Mouse (Mus musculus) layer of hippocampus, postnatal 25 days (tissue): ENCODE results near the gene Csf3. TPM values are rescaled to one million over a fixed set of nuclear protein-coding genes. Genes with fewer than 3 reads are reported as not detected.
A peak's percentile ranks its signal among the peaks of the same experiment; 100 is the strongest.
"Not testable (repeated sequence)": the region's sequence is repeated elsewhere in the genome, so short reads cannot be mapped to it uniquely, and the experiment has no call there.

Experiments
- DNase-seq, 2 experiments: peaks; one replicate each; pipeline ENCODE4 v3.0.0; 2022; ENCODE audit warnings: mixed read lengths in 2 of 2, low spot score in 1 of 2; ENCODE audit errors: extremely low spot score in 1 of 2
- total RNA-seq, 2 experiments: library from RNA; stranded (reverse); gene quantifications; 2 replicates each; pipeline ENCODE4 v1.2.3; 2021

Gene Csf3
- total RNA-seq, 2 experiments from 2014 or later = not detected

- no peak for DNase-seq
Measured at GRCm38 (mm10) chr11:98695408-98695807, 5.7 kb upstream of the Csf3 start.

DNA sequence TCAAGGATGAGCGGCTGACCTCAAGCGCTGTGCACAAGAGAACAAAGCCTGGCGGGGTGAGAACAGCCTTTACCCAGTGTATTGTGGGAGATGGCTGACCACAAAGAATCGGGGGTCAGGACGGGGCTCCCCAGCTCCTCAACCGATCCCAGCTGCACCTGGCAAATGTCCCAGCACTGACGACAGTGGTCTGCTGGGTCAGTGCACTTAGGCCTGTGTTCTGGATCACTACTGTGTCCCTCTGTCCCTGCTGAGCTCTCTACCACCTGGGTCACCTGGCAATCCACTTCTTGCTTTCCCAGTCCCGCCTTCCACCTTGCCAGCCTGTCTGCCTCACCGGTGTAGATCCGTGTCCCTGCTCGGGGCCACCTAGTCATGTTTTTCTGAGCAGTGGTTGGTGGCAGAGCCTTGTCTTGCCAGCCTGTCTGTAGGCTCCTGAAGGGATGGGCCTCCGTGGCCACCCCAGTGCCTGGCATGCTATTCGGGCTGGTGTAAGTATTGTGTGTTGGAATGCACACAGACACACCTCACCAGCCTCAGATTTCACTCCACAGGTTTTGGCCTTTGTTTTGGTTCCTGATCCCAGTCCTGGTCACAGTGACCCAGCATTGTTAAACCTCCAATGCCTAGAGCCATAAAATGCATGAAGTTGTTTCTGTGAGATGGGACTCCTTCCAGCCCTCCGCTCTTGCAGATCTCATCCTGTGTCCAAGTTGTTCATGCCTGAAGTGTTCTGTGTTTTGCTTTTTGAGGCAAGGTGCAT lies 4.4 kb upstream of the Csf3 start:
- DNase-seq = no peak

GRCm38 (mm10) chr11:98697225-98697624 lies 3.8 kb upstream of the Csf3 start:
- no peak for DNase-seq

DNA sequence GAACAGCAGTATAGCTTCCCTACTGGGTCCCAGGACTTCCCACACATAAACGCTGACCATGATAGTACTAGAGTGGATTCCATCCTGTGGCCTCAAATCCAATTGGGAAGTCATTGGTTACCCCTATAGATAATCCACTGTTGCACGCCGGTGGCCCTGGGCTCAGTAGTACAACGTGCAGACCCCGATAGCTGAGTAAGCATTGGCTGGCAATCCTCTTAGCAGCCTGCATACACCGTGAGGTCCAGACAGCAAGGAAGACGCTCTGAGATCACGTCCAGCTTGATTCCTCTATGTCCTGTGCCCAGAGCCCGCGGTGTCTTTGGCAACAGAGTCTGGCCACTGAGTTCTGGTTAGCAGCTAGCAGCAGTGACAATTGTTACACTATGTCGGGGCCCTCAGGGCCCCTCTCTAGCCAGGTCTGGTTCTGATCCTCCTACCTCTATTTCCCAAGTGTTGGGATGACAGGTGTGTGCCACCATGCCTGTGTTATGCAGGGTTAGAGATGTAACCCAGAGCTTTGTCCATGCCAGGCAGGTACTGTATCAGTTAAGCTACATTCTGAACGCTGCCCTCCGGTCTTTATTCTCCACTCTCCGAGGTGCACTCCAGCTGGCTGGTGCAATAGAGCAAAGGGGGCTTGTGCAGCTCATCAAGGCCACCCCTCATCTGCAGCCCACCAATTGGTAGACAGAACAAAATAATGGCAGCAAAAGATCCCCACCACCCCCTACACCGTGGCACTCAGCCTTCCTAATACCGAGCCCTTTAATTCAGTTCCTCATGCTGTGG lies 2.0 kb upstream of the Csf3 start:
- no peak for DNase-seq

DNA sequence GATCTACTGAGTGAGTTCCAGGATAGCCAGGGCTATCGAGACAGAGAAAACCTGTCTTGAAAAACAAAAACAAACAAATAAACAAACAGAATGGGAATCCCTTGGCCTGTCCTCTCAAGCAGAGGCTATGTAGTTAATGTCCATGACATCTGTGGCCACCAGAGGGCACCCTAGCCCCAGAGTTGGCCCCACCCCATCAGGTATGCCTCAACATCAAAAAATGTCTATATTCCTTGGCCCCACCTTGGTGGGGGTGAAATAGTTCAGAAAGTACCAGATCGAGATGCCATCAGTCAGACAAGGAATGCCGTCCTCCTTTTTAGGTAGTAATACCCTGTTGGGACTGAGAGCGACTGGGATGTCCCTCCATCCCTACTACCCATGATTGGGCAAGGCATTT lies 1.2 kb upstream of the Csf3 start:
- peak; percentile 74 to 88 for DNase-seq

DNA sequence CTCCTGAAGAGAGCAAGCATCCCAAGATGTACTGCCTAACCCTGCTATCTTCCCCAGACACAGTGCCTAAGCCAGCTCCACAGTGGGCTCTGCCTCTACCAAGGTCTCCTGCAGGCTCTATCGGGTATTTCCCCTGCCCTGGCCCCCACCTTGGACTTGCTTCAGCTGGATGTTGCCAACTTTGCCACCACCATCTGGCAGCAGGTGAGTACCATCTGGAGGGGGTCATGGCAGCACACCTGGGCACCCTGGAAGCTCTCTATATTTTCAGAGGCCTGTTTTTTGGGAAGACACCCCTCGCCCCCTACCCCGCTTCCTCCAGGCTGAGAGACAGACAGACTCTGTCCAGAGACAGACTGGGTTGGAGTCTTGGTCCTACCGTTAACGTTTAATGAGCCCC lies 1.3 kb downstream of the Csf3 start:
- DNase-seq = no peak

- no peak for DNase-seq
Measured at GRCm38 (mm10) chr11:98705021-98705420, 4.0 kb downstream of the Csf3 start.

DNA sequence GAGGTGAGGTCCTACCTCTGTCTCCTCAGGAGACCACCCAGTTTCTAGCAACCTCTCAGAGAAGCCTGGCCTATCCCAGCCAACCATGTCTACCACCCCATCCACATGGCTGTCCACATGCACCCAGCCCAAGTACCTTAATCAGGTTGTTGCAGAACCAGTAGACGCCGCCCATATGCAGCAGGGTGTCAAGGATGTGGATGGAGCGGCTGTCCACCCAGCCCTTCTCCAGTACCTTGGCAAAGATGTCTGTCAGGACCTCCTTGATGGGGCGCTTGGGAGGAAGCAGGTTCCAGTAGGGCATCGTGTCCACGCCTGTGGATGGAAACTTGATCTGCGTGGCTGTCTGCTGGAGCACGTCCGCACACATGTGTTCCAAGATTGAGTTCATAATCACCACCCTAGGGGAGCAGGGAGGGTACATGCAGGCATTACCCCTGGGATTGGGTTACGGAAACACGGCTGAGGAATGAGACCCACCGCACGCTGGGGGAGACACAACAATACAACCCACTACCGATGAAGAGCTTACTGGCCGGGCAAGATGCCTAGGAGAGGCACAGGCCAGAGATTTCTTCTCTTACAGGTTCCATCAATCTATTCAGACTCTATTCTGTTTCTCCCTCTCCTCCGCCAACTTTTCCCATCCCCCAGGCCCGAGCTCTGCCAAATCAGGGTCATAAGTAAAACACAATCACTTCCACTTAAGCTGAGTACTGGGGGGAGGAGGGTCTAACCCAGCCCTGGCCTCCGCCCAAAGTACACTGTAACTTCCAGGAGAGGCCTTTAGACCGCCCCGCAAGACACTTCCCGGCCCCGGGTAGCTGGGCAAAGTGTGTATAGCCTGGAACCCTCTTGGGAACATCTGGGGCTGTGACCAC lies 6.6 kb downstream of the Csf3 start:
- no peak for DNase-seq

GRCm38 (mm10) chr11:98708282-98708956 lies 7.4 kb downstream of the Csf3 start:
- DNase-seq = no peak

DNA sequence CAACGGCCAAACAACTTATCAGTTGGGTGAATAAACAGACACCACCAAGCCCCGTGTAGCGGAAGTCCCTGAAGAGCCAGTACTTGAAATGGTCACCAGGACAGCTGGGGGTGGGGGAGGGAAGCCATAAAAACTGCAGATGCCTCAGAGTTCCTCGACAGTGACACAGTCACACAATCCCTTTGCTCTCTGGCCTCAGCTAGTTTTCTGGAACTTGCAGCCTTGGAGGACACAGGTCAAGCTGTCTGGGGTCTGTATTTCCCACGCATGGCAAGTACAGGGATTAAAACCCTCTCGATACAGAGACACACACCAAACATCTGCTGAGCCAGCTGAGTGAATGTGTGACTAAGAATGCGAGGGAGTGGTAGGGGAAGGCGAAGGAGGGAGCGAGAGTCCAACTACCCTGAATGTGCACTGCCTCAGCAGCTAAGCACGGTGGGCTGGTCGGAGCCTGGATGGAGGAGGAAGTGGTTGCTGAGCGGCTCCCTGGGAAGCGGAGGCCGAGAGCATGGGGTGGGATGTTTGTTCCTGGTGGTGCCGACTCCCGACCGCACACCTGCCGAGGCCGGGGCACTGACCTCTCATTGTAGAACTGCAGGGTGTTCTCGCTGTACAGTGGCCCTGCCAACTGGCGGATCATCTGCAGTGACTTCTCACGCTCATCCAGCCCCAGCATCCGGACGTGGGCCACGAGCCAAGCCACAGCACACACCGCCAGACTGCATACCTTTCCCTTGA lies 8.1 kb downstream of the Csf3 start:
- DNase-seq = no peak

DNA sequence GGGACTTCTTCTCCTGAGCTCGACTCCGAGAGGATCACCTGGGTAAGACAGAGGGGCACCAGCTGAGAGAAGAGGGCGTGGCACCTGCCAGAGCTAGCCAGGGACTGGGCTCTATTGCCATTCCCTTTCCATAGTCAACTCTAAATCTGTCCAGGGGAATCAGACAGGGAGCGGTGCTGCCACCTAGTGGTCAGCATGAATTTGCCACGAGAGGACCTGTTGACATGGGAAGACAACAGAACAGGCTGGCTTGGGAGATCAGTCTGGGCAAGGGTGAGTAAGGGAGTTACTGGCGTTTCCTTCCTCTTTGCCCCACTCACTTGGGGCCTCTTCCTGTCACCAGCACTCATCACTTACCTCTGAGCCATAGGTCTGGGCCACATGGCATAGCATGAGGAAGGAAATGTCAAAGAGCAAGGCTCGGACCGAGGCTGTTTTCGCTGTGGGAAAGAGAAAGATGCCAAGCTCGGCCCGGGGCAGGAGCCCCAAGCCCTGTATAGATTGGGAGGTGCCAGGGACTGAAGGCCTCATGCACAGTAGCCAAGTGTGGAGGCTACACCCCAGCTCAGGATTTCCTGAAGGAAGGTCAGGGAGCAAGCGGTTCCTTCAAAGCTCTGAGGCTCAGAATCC lies 9.5 kb downstream of the Csf3 start:
- peak; percentile 69 to 90 for DNase-seq

DNA sequence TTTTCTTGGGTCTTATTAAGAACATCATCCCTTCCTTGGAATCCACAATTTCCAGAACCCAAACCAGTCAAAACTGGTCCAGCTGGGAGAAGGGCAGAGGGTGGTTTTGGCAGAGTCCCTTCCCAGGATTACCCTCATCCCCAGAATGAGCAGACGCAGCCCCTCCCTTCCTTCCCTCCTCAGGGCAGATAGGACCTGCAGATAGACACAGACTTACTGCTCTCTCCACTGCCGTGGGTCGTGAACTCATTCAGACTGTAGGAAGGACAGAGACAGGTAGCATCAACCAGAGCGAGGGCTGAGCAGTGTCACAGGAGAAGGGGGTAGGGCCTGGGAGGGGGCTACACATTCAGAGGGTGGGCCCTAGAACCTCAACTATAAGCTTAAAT lies 10.0 kb downstream of the Csf3 start:
- no peak for DNase-seq

DNA sequence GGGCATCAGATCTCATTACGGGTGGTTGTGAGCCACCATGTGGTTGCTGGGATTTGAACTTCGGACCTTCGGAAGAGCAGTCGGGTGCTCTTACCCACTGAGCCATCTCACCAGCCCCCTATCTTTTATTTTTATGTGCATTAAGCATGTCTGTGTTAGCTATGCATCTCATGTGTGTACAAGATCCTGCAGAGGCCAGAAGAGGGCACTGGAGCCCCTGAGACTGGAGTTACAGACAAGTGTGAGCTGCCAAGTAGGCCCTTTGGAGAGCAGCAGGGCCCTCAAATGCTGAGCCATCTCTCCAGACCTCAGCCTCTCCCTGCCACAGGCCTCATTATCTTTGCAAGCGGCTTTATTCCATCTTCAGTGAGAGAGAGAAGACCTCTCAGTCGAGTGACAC lies 10.9 kb downstream of the Csf3 start:
- DNase-seq = not testable (repeated sequence)

GRCm38 (mm10) chr11:98713703-98714102 lies 12.6 kb downstream of the Csf3 start:
- no peak for DNase-seq

GRCm38 (mm10) chr11:98715946-98716345 lies 14.9 kb downstream of the Csf3 start:
- DNase-seq = no peak

- peak; percentile 75 to 82 for DNase-seq
Measured at GRCm38 (mm10) chr11:98717904-98718303, 16.8 kb downstream of the Csf3 start.

DNA sequence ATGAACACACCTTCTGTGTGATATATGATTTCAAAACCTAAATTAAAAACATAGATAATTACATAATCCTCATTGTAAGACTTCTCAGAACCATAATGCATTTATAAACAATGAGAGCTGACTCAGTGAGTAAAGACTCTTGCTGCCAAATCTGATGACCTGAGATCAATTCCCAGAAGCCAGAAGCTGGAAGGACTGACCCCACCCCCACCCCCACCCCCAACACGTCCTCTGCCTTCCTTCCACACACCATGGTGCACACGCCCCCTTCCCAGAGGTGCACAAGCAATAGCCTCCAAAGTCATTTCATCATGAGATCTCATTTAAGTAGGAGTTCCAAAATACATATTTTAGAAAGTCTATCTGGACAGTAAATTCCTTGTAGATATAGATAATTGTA lies 19.7 kb downstream of the Csf3 start:
- DNase-seq = no peak

DNA sequence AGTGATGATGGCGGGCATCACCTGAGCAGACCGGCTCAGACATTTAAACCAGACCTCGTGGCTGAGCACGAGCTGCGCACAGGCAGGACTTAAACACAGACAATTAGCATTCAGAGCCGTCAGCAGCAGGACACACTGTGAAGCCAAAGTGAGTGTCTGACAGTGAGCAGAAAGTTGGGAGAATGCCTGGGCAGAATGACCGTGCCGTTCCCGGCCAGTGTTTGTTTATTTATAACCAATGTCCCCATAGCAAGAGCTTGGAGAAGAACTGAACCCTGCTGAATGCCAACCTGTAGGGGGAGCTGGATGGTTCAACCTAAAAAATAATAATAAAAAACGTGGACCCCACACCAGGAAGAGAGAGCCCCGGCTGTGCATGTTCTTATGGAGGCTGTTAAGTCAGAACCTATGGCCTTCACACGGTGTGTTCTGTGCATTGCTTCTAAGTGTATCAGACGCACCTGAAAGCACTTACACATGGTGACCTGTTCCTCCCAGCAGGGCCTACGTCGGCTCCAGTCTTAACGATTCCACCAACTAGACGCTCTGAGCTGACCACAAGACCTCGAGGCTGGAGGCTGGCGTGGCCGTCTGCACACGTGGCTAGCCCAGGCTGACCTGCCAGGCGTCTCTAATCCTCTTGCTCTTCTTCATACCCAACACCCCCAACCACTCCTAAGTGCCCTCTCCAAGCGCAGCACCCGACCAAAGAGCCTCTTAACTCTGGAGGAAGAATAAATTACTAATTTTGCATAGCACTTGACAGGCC lies 20.6 kb downstream of the Csf3 start:
- DNase-seq = no peak
